Mouse (Mus musculus): ENCODE measurements around the gene Dhfr.
"Not testable (repeated sequence)": the region's sequence is repeated elsewhere in the genome, so short reads cannot be mapped to it uniquely, and the experiment has no call there.

Gene Dhfr

GRCm38 (mm10) chr13:92354456-92355271 lies at the start of gene Dhfr, which contains the start of gene Msh3:
Gene Dhfr, plus strand, starts transcription at chr13:92354726.
Gene Msh3, minus strand, starts transcription at chr13:92355003.
- DNase-seq (ENCODE audit: low spot score in 2 of 2): peak; percentile 95 to 97

GRCm38 (mm10) chr13:92305680-92306079 lies 48.8 kb upstream of the Dhfr start, which contains the start of gene Gm20379:
Gene Gm20379, plus strand, starts transcription at chr13:92305980.
- DNase-seq (ENCODE audit: low spot score in 2 of 2): no peak

- DNase-seq (ENCODE audit: low spot score in 2 of 2): no peak
Measured at GRCm38 (mm10) chr13:92314613-92315012, 39.9 kb upstream of the Dhfr start.

- no peak for DNase-seq (ENCODE audit: low spot score in 2 of 2)
Measured at GRCm38 (mm10) chr13:92320770-92321169, 33.8 kb upstream of the Dhfr start.

GRCm38 (mm10) chr13:92326030-92326429 lies 28.5 kb upstream of the Dhfr start:
- DNase-seq (ENCODE audit: low spot score in 2 of 2): no peak

DNA sequence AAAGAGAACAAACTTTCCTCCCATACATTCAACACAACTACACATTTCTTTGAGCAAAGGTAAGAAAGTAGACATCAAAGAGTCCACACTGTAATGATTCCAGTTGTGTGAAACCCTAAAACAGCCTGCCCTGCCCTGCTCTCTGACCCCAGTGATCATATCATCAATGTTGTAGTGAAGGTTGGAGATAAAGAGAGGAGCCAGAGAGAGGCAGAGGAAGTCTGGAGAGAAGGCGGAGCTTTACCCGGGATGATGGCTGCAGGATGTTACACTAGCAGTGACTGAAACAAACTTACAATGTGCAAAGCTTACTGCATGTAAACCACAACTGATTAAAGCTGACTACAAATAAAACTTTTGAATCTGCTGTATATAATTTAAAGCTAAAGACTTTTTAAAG lies 26.5 kb upstream of the Dhfr start:
- DNase-seq (ENCODE audit: low spot score in 2 of 2): no peak

GRCm38 (mm10) chr13:92330621-92331020 lies 23.9 kb upstream of the Dhfr start:
- no peak for DNase-seq (ENCODE audit: low spot score in 2 of 2)

DNA sequence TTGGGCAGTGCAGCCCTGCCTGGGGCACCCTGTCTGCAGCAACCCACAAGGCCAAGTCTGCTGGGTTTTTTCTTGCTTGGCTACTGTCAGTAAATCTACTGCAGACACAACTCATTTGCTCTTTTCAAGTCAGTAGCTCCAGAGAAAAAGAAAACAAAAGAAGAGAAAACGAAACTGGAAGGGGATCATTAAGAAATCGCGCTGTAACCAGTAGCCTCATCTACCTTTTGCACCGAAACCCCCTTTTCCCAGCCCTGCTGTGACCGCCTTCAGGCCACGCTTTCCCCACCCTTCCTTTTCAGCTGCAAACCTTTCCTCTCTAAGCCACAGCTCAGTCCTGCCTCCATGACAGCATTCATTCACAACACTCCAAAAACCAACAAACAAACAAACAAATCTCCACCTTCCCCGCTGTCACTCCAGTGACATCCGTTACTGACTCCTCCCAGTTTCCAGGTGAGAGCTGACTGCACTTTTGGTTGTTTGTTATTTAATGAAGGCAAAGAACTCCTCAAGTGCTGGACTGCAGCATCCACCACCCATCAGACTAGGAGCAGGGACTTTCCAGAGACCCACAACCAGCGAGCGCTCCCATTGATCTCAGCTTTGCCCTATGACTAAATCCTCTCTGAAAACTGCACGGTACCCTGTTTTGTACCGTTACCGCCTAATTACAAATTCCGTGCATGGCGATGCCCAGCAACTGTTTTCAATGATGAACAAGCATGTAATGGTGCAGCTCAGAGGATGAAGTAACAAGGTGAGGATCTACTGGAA lies 22.2 kb upstream of the Dhfr start:
- no peak for DNase-seq (ENCODE audit: low spot score in 2 of 2)

- DNase-seq (ENCODE audit: low spot score in 2 of 2): no peak
Measured at GRCm38 (mm10) chr13:92336857-92337256, 17.7 kb upstream of the Dhfr start.

DNA sequence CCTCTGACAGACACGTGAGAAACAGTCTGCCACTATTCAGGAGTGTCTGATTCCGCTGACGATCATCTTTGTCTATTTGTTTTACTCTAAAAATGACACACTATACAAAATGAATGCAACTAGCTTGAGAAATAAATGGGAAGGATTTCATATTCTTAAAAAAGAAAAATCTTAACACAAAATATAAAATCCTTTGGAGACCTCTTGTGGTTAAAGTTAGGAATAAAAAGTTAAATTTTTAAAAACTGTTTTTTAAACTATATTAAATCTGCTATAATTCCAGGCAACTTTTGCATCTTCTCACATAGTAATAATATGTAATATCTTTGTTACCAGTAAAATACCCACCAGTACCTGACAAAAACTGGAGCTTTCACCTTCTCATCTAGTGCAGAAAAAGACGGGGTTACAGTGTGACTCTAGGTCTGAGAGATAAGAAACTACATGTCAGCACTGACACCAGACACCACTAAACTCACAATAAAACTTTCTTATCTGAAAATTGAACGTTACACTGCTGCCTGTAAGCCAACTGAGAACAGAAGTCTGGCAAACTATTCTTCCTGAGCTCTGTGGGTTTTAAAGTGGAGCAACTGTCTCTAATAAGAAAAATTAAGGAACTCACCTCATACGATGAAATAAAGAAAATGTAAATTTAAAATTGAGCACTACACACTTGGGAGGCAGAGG lies 16.6 kb upstream of the Dhfr start:
- no peak for DNase-seq (ENCODE audit: low spot score in 2 of 2)

DNA sequence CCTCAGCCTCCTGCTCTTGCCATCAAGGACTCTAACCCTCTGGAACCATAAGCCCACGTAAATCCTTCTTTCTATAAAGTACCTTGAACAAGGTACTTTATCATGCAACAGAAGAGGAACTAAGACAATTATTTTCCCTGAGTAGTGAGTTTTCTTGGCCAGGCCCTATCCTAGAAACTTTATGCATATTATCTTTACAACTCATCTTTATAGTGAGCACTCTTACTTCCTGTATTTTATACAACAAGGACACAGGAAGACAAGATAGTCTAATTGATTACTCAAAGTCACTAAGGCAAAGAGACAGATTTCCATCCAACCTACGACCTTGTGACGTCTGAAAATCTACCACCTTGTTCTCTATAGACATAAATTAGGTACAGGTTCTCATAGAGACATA lies 14.7 kb upstream of the Dhfr start:
- no peak for DNase-seq (ENCODE audit: low spot score in 2 of 2)

DNA sequence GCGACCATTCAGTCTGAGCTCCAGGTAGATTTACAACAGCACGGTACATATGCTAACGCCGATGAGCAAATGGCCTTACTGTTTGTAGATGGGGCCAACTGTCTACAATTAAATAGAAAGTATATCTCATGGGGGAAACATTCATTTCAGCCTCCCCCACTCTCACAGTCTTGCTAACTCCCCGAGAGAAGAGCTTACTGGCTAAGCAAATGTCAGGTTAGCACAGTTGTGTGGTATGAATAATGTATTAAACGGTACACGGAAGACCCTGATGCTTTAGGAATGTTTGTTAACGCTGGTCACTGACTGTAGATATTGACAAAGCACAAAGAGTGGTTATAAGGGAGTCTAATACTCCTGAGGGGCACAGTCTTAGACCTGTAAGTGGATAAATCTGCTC lies 10.5 kb upstream of the Dhfr start:
- DNase-seq (ENCODE audit: low spot score in 2 of 2): no peak

- DNase-seq (ENCODE audit: low spot score in 2 of 2): no peak
Measured at GRCm38 (mm10) chr13:92346338-92346737, 8.2 kb upstream of the Dhfr start.

DNA sequence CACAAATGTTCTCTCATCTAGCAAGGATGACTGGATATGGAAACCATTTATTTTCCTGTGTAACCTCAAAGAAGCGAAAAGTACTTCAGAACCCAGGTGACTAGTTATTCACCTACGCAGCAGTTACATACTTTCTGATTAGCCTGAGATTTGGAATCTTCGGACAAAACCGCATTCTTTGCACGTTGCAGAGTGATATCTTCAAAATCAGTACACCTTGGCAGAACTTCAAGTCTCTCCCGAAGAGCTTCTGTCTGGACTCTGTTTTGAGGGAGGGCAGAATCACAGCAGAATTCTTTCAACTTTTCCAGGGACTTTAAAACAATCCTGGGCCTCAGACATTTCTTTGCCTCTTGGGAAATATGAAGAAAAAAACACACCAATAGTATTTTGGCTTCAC lies 3.4 kb upstream of the Dhfr start:
- no peak for DNase-seq (ENCODE audit: low spot score in 2 of 2)

- no peak for DNase-seq (ENCODE audit: low spot score in 2 of 2)
Measured at GRCm38 (mm10) chr13:92353956-92354355, 570 bp upstream of the Dhfr start.

GRCm38 (mm10) chr13:92355272-92355643 lies 732 bp downstream of the Dhfr start:
- no peak for DNase-seq (ENCODE audit: low spot score in 2 of 2)

- DNase-seq (ENCODE audit: low spot score in 2 of 2): no peak
Measured at GRCm38 (mm10) chr13:92356376-92356775, 1.9 kb downstream of the Dhfr start.

DNA sequence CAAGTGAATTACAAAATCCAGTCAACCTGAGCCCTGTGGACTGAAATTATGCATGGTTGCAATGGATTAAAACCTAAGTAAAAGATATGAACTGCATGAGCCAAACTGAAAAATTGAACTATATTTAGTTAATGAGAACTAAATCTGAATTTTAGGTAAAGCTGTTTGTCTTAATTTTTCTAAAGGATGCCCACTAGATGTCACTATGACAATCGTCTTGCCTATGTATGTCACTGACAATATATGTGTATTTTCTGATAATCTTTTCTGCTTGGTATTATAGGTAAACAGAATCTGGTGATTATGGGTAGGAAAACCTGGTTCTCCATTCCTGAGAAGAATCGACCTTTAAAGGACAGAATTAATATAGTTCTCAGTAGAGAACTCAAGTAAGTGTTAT lies 3.1 kb downstream of the Dhfr start:
- DNase-seq (ENCODE audit: low spot score in 2 of 2): no peak

DNA sequence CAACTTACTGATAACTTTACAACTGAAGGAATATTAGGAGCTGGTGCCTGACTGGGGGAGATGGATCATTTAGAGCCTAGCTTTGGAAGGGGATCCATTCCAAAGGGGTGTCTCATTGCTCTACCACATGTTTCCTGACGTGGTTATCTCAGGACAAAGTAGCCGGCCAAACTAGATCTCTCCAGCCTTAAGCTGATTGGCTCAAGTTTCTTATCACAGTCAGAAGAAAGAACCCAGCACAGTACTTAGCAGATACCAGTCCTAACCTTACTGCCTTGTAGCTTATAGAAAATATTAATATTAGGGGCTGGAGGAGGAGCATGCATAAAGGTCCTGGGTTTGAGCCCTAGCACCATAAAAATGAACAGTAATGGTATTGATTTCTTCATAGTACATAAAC lies 7.1 kb downstream of the Dhfr start:
- no peak for DNase-seq (ENCODE audit: low spot score in 2 of 2)

DNA sequence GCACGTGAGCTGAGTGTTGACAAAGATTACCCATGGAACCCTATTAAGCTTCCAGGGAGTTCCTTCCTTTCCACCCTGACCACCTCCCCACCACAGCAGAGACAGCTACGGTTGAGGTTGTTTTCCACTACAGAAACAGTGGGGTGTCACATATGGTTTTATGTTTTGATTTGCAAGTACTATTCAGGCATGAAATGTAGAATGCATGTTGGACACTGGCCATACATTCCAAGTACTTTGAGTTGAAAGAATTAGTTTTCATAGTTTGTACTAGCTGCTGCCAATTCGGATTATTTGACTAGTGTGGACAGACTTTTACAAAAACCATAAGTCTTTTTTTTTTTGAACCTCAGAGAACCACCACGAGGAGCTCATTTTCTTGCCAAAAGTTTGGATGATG lies 10.8 kb downstream of the Dhfr start:
- no peak for DNase-seq (ENCODE audit: low spot score in 2 of 2)

- no peak for DNase-seq (ENCODE audit: low spot score in 2 of 2)
Measured at GRCm38 (mm10) chr13:92370811-92371210, 16.3 kb downstream of the Dhfr start.

GRCm38 (mm10) chr13:92371466-92371865 lies 16.9 kb downstream of the Dhfr start:
- not testable (repeated sequence) for DNase-seq (ENCODE audit: low spot score in 2 of 2)

Measured in frontal cortex, postnatal 36 days (tissue).